Mouse (Mus musculus): Measurements from ENCODE around the gene Cep63. TPM values are rescaled to one million over a fixed set of nuclear protein-coding genes. Genes with fewer than 3 reads are reported as not detected.
A peak's percentile ranks its signal among the peaks of the same experiment; 100 is the strongest.

Cep63 gene
- polyA plus RNA-seq, 1 experiment from 2014 or later, result 57.1 TPM

DNA sequence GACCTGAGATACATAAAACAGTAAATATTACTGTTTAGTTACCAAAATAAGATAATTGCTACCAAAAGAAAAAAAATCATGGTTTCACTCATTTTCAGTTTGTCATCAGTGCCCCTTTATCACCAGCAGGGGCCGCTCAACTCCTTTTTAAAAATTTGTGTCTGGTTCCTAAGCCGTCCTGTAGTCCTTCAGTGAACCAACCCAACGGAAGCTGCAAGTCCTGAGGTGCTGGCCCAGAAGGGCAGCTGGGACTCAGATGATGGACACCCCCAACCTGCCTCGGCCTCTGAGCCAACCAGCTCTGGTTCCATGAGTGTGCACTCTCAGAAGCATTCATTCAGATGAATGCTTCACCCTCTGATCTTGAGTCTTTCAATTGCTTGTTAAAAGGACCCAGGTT, 10.2 kb upstream of the Cep63 start:
- Histone ChIP-seq H3K4me3 (ENCODE audit: low read depth, low read length) (no peak overlapping the region), H3K36me3 (ENCODE audit: control insufficient read depth, insufficient read depth, low read length) (no peaks in the 10 kb centered on the region), H3K27me3 (ENCODE audit: control insufficient read depth, insufficient read depth, low read length) (no peaks in the 10 kb centered on the region), H3K9ac (ENCODE audit: low read depth, low read length) (no peak overlapping the region), H3K27ac (ENCODE audit: low read depth, low read length) (no peak overlapping the region), H3K4me2 (replicated peaks; ENCODE audit: low read depth, low read length) (no peak overlapping the region), H3K9me3 (ENCODE audit: control insufficient read depth, low read length) (no peaks in the 10 kb centered on the region), H3K4me1 (replicated peaks; ENCODE audit: control insufficient read depth, insufficient read depth, low read length) (no peaks in the 10 kb centered on the region; the same call in 1 of the 2 replicates)
- peak; percentile 80 for DNase-seq (ENCODE audit: low spot score)
- 5% methylated on average over 4 of the region's 4 CpGs for WGBS
- peak; percentile 64; the same call in 1 of the 2 replicates for ATAC-seq (ENCODE audit: low FRiP score)

DNA sequence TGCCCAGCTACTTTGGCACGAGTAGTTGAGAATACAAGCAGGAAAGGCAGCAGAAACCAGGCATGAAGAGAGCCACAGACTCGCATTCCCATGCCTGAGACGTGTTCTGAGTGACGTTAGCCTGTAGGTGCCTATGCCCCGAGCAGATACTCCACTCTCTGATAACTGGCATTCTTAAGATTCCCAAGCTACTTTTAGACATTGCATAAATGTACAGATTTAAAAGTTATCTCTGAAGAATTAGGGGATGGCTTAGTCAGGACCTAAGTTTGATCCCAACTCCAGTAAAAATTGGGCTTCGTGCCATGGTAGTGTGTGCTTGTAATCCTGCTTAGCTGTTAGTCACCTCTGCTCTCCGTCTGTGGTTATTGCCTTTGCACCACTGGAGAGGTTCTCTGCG, 8.1 kb upstream of the Cep63 start:
- H3K27ac ChIP-seq (ENCODE audit: low read depth, low read length), result no peak overlapping the region
- no peaks in the 10 kb centered on the region; the same call in 1 of the 2 replicates for H3K4me1 ChIP-seq (replicated peaks; ENCODE audit: control insufficient read depth, insufficient read depth, low read length)
- no peak for ATAC-seq (ENCODE audit: low FRiP score)
- H3K9me3 ChIP-seq (ENCODE audit: control insufficient read depth, low read length), result no peaks in the 10 kb centered on the region
- WGBS, result 85% methylated on average over 8 of the region's 8 CpGs
- no peak overlapping the region for H3K4me2 ChIP-seq (replicated peaks; ENCODE audit: low read depth, low read length)
- no peaks in the 10 kb centered on the region for H3K36me3 ChIP-seq (ENCODE audit: control insufficient read depth, insufficient read depth, low read length)
- no peaks in the 10 kb centered on the region for H3K27me3 ChIP-seq (ENCODE audit: control insufficient read depth, insufficient read depth, low read length)
- no peak overlapping the region for H3K9ac ChIP-seq (ENCODE audit: low read depth, low read length)
- no peak overlapping the region for H3K4me3 ChIP-seq (ENCODE audit: low read depth, low read length)
- DNase-seq (ENCODE audit: low spot score), result no peak

- ATAC-seq (ENCODE audit: low FRiP score) (peak; percentile 73; the same call in 1 of the 2 replicates), DNase-seq (ENCODE audit: low spot score) (peak; percentile 84)
- Histone ChIP-seq H3K4me3 (ENCODE audit: low read depth, low read length) (no peak overlapping the region), H3K9ac (ENCODE audit: low read depth, low read length) (no peak overlapping the region), H3K4me2 (replicated peaks; ENCODE audit: low read depth, low read length) (no peak overlapping the region), H3K9me3 (ENCODE audit: control insufficient read depth, low read length) (no peaks in the 10 kb centered on the region), H3K4me1 (replicated peaks; ENCODE audit: control insufficient read depth, insufficient read depth, low read length) (no peaks in the 10 kb centered on the region; the same call in 1 of the 2 replicates), H3K36me3 (ENCODE audit: control insufficient read depth, insufficient read depth, low read length) (no peaks in the 10 kb centered on the region), H3K27me3 (ENCODE audit: control insufficient read depth, insufficient read depth, low read length) (no peaks in the 10 kb centered on the region), H3K27ac (ENCODE audit: low read depth, low read length) (no peak overlapping the region)
- WGBS, result 59% methylated on average over 1 of the region's 1 CpGs
Observed at GRCm38 (mm10) chr9:102632923-102633537, 6.7 kb upstream of the Cep63 start.

- Histone ChIP-seq H3K9ac (ENCODE audit: low read depth, low read length) (no peak overlapping the region), H3K4me1 (replicated peaks; ENCODE audit: control insufficient read depth, insufficient read depth, low read length) (peaks cover 2% of the 10 kb centered on the region; the same call in 1 of the 2 replicates), H3K27me3 (ENCODE audit: control insufficient read depth, insufficient read depth, low read length) (no peaks in the 10 kb centered on the region), H3K9me3 (ENCODE audit: control insufficient read depth, low read length) (no peaks in the 10 kb centered on the region), H3K27ac (ENCODE audit: low read depth, low read length) (no peak overlapping the region), H3K36me3 (ENCODE audit: control insufficient read depth, insufficient read depth, low read length) (no peaks in the 10 kb centered on the region), H3K4me2 (replicated peaks; ENCODE audit: low read depth, low read length) (no peak overlapping the region), H3K4me3 (ENCODE audit: low read depth, low read length) (no peak overlapping the region)
- 91% methylated on average over 4 of the region's 4 CpGs for WGBS
- ATAC-seq (ENCODE audit: low FRiP score) (no peak), DNase-seq (ENCODE audit: low spot score) (no peak)
Observed at GRCm38 (mm10) chr9:102632173-102632572, 5.8 kb upstream of the Cep63 start.

DNA sequence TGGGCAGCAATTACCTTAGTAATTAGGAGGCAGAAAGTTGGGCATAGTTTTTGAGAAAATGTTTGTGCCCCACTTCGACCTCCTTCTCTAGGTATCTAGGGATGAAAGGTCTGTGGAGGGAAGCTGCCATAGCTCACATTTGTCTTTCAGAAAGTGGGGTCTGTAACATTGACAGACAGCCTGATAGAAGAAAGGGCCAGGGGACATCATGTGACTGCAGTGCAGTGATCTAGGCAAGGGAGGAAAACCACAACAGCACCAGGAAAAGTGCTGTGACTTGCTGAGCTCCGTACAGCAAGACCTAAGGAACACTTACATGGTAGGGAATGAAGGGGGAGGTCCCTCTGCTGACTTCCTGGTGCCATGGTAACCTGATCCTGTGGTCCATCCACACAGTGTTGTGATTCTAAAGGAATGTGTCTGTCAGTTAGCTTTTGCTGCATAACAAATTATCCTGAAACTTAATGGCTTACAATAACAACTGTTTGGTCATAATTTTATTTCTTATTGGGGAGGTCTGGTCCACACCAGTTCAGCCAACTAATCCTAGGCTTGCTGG, 5.3 kb upstream of the Cep63 start:
- no peaks in the 10 kb centered on the region for H3K27me3 ChIP-seq (ENCODE audit: control insufficient read depth, insufficient read depth, low read length)
- WGBS, result 60% methylated on average over 2 of the region's 2 CpGs
- H3K27ac ChIP-seq (ENCODE audit: low read depth, low read length), result no peak overlapping the region
- peaks cover 3% of the 10 kb centered on the region; the same call in 1 of the 2 replicates for H3K4me1 ChIP-seq (replicated peaks; ENCODE audit: control insufficient read depth, insufficient read depth, low read length)
- no peak for DNase-seq (ENCODE audit: low spot score)
- no peak overlapping the region for H3K4me2 ChIP-seq (replicated peaks; ENCODE audit: low read depth, low read length)
- no peak overlapping the region for H3K4me3 ChIP-seq (ENCODE audit: low read depth, low read length)
- ATAC-seq (ENCODE audit: low FRiP score), result no peak
- H3K9me3 ChIP-seq (ENCODE audit: control insufficient read depth, low read length), result no peaks in the 10 kb centered on the region
- H3K9ac ChIP-seq (ENCODE audit: low read depth, low read length), result no peak overlapping the region
- no peaks in the 10 kb centered on the region for H3K36me3 ChIP-seq (ENCODE audit: control insufficient read depth, insufficient read depth, low read length)

DNA sequence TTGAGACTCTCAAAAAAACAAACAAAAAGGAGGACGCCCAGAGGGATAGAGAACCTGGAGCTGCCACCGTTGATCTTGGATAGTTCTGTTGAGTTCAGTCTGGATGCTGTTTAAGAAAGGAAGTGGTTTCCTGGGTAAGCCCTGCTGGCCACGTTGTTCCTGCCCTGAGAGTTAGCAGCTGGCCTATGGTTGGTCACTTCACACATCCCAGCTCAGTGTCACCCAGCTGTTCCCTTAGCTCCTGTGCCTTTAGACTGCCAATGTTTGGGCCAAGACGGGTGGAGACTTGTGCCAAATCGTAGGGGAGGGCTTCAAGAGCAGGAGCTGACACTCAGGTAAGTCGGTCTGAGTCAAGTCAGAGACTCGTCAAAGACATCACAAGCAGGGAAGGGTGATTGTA, 2.7 kb upstream of the Cep63 start:
- Histone ChIP-seq H3K27ac (ENCODE audit: low read depth, low read length) (no peak overlapping the region), H3K36me3 (ENCODE audit: control insufficient read depth, insufficient read depth, low read length) (no peaks in the 10 kb centered on the region), H3K4me2 (replicated peaks; ENCODE audit: low read depth, low read length) (no peak overlapping the region), H3K4me3 (ENCODE audit: low read depth, low read length) (no peak overlapping the region), H3K4me1 (replicated peaks; ENCODE audit: control insufficient read depth, insufficient read depth, low read length) (peaks cover 3% of the 10 kb centered on the region; the same call in 1 of the 2 replicates), H3K9me3 (ENCODE audit: control insufficient read depth, low read length) (no peaks in the 10 kb centered on the region), H3K9ac (ENCODE audit: low read depth, low read length) (no peak overlapping the region), H3K27me3 (ENCODE audit: control insufficient read depth, insufficient read depth, low read length) (no peaks in the 10 kb centered on the region)
- ATAC-seq (ENCODE audit: low FRiP score) (no peak), DNase-seq (ENCODE audit: low spot score) (no peak)
- 69% methylated on average over 7 of the region's 7 CpGs for WGBS

DNA sequence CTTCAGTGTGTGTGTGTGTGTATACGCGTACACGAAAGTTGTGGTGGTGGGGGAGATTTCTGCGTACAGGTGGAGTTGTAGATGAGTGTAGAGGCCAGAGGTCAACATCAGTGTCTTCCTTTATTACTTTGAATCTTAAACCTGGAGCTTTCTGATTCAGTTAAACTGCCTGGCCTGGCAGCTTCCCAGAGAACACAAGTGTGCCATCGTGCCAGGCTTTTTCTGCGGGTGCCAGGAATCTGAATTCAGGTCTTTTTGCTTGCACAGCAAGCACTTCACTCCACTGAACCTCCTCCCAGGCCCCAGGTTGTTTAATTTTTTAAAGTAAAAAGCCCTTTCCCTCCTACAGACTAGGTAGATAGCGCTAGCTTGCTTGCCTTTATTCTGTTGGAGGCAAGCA, 1.1 kb upstream of the Cep63 start:
- 87% methylated on average over 7 of the region's 7 CpGs for WGBS
- DNase-seq (ENCODE audit: low spot score) (no peak), ATAC-seq (ENCODE audit: low FRiP score) (no peak)
- Histone ChIP-seq H3K36me3 (ENCODE audit: control insufficient read depth, insufficient read depth, low read length) (no peaks in the 10 kb centered on the region), H3K4me1 (replicated peaks; ENCODE audit: control insufficient read depth, insufficient read depth, low read length) (peaks cover 3% of the 10 kb centered on the region; the same call in 1 of the 2 replicates), H3K4me3 (ENCODE audit: low read depth, low read length) (peak overlapping the region; percentile 85; the same call in 1 of the 2 replicates), H3K9ac (ENCODE audit: low read depth, low read length) (peak overlapping the region; percentile 99), H3K27me3 (ENCODE audit: control insufficient read depth, insufficient read depth, low read length) (no peaks in the 10 kb centered on the region), H3K27ac (ENCODE audit: low read depth, low read length) (no peak overlapping the region), H3K4me2 (replicated peaks; ENCODE audit: low read depth, low read length) (peak overlapping the region; percentile 81), H3K9me3 (ENCODE audit: control insufficient read depth, low read length) (no peaks in the 10 kb centered on the region)

GRCm38 (mm10) chr9:102626839-102627225, 498 bp upstream of the Cep63 start:
- peak overlapping the region; percentile 85 for H3K4me3 ChIP-seq (ENCODE audit: low read depth, low read length)
- H3K9ac ChIP-seq (ENCODE audit: low read depth, low read length), result peak overlapping the region; percentile 99
- H3K27ac ChIP-seq (ENCODE audit: low read depth, low read length), result peak overlapping the region; percentile 96
- H3K9me3 ChIP-seq (ENCODE audit: control insufficient read depth, low read length), result no peaks in the 10 kb centered on the region
- peaks cover 3% of the 10 kb centered on the region; the same call in 1 of the 2 replicates for H3K4me1 ChIP-seq (replicated peaks; ENCODE audit: control insufficient read depth, insufficient read depth, low read length)
- DNase-seq (ENCODE audit: low spot score) (no peak), ATAC-seq (ENCODE audit: low FRiP score) (no peak)
- WGBS, result under 1% methylated on average over 9 of the region's 9 CpGs
- H3K36me3 ChIP-seq (ENCODE audit: control insufficient read depth, insufficient read depth, low read length), result no peaks in the 10 kb centered on the region
- peak overlapping the region; percentile 81 for H3K4me2 ChIP-seq (replicated peaks; ENCODE audit: low read depth, low read length)
- no peaks in the 10 kb centered on the region for H3K27me3 ChIP-seq (ENCODE audit: control insufficient read depth, insufficient read depth, low read length)

Data from hindbrain, embryonic 11.5 days (tissue).